Mouse (Mus musculus) MEL (cell line): ENCODE measurements around the gene Cntn5. TPM values are rescaled to one million over a fixed set of nuclear protein-coding genes. Genes with fewer than 3 reads are reported as not detected.

Experiments
- DNase-seq: peaks from one replicate; pipeline ENCODE4 v3.0.0; 2011; ENCODE audit warnings: low read depth, low spot score
- H3K27ac ChIP-seq: 2 replicates; pipeline ENCODE4 v1.5.1; 2012; ENCODE audit warnings: low read depth, mild to moderate bottlenecking, control low read depth, low read length, moderate library complexity; ENCODE audit not compliant: control insufficient read depth
- H3K27me3 ChIP-seq, 2 experiments: fragments of 150-350 bp in 1 of 2; sonication (generic) in 1 of 2; 2 replicates each; pipeline ENCODE4 v1.6.1; 2012; ENCODE audit warnings: low read length in 2 of 2, mild to moderate bottlenecking in 2 of 2, improper control_type of control experiment in 1 of 2, moderate library complexity in 1 of 2; ENCODE audit not compliant: insufficient read depth in 2 of 2, control insufficient read depth in 1 of 2
- H3K36me3 ChIP-seq, 2 experiments: 2 replicates each; pipeline ENCODE4 v1.6.1; 2012 to 2014; ENCODE audit warnings: low read length in 2 of 2, improper control_type of control experiment in 1 of 2, inconsistent platforms in 1 of 2, mild to moderate bottlenecking in 1 of 2; ENCODE audit not compliant: insufficient read depth in 2 of 2, control insufficient read depth in 1 of 2
- H3K4me1 ChIP-seq, 2 experiments: fragments of 150-350 bp in 1 of 2; sonication (generic) in 1 of 2; 2 replicates each; pipeline ENCODE4 v1.6.1; 2012; ENCODE audit warnings: low read length in 2 of 2, improper control_type of control experiment in 1 of 2, mild to moderate bottlenecking in 1 of 2; ENCODE audit not compliant: insufficient read depth in 2 of 2, control insufficient read depth in 1 of 2
- H3K4me3 ChIP-seq, 2 experiments: fragments of 150-350 bp in 1 of 2; sonication (generic) in 1 of 2; 2 replicates each; pipeline ENCODE4 v1.5.1; 2012; ENCODE audit warnings: low read depth in 2 of 2, low read length in 2 of 2, mild to moderate bottlenecking in 2 of 2, moderate library complexity in 2 of 2, control low read depth in 1 of 2, improper control_type of control experiment in 1 of 2; ENCODE audit not compliant: control insufficient read depth in 1 of 2, insufficient read depth in 1 of 2
- H3K79me2 ChIP-seq: 2 replicates; pipeline ENCODE4 v1.6.1; 2012; ENCODE audit warnings: mild to moderate bottlenecking, low read length, moderate library complexity; ENCODE audit not compliant: control insufficient read depth, poor library complexity, insufficient read depth
- H3K9ac ChIP-seq: 2 replicates; pipeline ENCODE4 v1.6.1; 2012; ENCODE audit warnings: low read depth, mild to moderate bottlenecking, control low read depth, low read length, moderate library complexity; ENCODE audit not compliant: control insufficient read depth, poor library complexity, severe bottlenecking
- H3K9me3 ChIP-seq: fragments of 150-350 bp; sonication (generic); replicated peaks from 2 replicates; pipeline ENCODE4 v1.6.1; 2012; ENCODE audit warnings: mild to moderate bottlenecking, low read length, improper control_type of control experiment, moderate library complexity; ENCODE audit not compliant: insufficient read depth
- CHD1 ChIP-seq: IDR thresholded peaks from 2 replicates; pipeline ENCODE4 v1.6.1; 2012; ENCODE audit warnings: low read depth, mild to moderate bottlenecking, inconsistent platforms, low read length, improper control_type of control experiment
- CHD2 ChIP-seq: IDR thresholded peaks from 2 replicates; pipeline ENCODE4 v1.6.1; 2011; ENCODE audit warnings: low read length, improper control_type of control experiment
- CTCF ChIP-seq, 3 experiments: IDR thresholded peaks in 2 of 3; conservative IDR thresholded peaks in 1 of 3; 2 replicates each; pipeline ENCODE4 v1.5.1; 2011 to 2012; ENCODE audit warnings: low read length in 3 of 3, low read depth in 2 of 3, mild to moderate bottlenecking in 2 of 3, improper control_type of control experiment in 1 of 3, inconsistent platforms in 1 of 3, mixed read lengths in 1 of 3, moderate library complexity in 1 of 3; ENCODE audit not compliant: control insufficient read depth in 1 of 3, insufficient read depth in 1 of 3, poor library complexity in 1 of 3, severe bottlenecking in 1 of 3
- E2F4 ChIP-seq: IDR thresholded peaks from 2 replicates; pipeline ENCODE4 v1.6.1; 2011; ENCODE audit warnings: low read depth, low read length, improper control_type of control experiment, borderline replicate concordance
- ELF1 ChIP-seq: IDR thresholded peaks from 2 replicates; pipeline ENCODE4 v1.6.1; 2014; ENCODE audit warnings: low read depth, mild to moderate bottlenecking, inconsistent platforms, low read length, improper control_type of control experiment, moderate library complexity
- EP300 ChIP-seq, 2 experiments: IDR thresholded peaks; 2 replicates each; pipeline ENCODE4 v1.6.1; 2011; ENCODE audit warnings: improper control_type of control experiment in 2 of 2, low read length in 2 of 2, low read depth in 1 of 2, mild to moderate bottlenecking in 1 of 2
- ETS1 ChIP-seq: IDR thresholded peaks from 2 replicates; pipeline ENCODE4 v1.6.1; 2012; ENCODE audit warnings: low read depth, mild to moderate bottlenecking, inconsistent platforms, low read length, improper control_type of control experiment, moderate library complexity
- GABPA ChIP-seq: IDR thresholded peaks from 2 replicates; pipeline ENCODE4 v1.6.1; 2012; ENCODE audit warnings: low read depth, mild to moderate bottlenecking, inconsistent platforms, low read length, improper control_type of control experiment, moderate library complexity
- GATA1 ChIP-seq: IDR thresholded peaks from 2 replicates; pipeline ENCODE4 v1.6.1; 2011; ENCODE audit warnings: low read depth, low read length, improper control_type of control experiment
- HCFC1 ChIP-seq: IDR thresholded peaks from 2 replicates; pipeline ENCODE4 v1.6.1; 2012; ENCODE audit warnings: low read depth, mild to moderate bottlenecking, inconsistent platforms, low read length, improper control_type of control experiment, moderate library complexity
- JUND ChIP-seq: IDR thresholded peaks from 2 replicates; pipeline ENCODE4 v1.6.1; 2011; ENCODE audit warnings: low read depth, mild to moderate bottlenecking, improper control_type of control experiment, low read length
- KAT2A ChIP-seq: conservative IDR thresholded peaks from 2 replicates; pipeline ENCODE4 v1.6.1; 2012; ENCODE audit warnings: low read depth, low read length, improper control_type of control experiment, inconsistent platforms
- MAZ ChIP-seq: IDR thresholded peaks from 2 replicates; pipeline ENCODE4 v1.6.1; 2012; ENCODE audit warnings: low read depth, mild to moderate bottlenecking, inconsistent platforms, low read length, improper control_type of control experiment
- MEF2A ChIP-seq: IDR thresholded peaks from 2 replicates; pipeline ENCODE4 v1.6.1; 2014; ENCODE audit warnings: low read depth, mild to moderate bottlenecking, inconsistent platforms, low read length, improper control_type of control experiment; ENCODE audit not compliant: poor library complexity, insufficient replicate concordance, severe bottlenecking; ENCODE audit errors: extremely low read depth
- MXI1 ChIP-seq: IDR thresholded peaks from 2 replicates; pipeline ENCODE4 v1.6.1; 2011; ENCODE audit warnings: mild to moderate bottlenecking, low read depth, low read length, improper control_type of control experiment
- MYC ChIP-seq: IDR thresholded peaks from 2 replicates; pipeline ENCODE4 v1.6.1; 2011; ENCODE audit warnings: low read depth, mild to moderate bottlenecking, low read length, improper control_type of control experiment, moderate library complexity
- NELFE ChIP-seq: IDR thresholded peaks from 2 replicates; pipeline ENCODE4 v1.6.1; 2011; ENCODE audit warnings: low read depth, low read length, improper control_type of control experiment
- NRF1 ChIP-seq: IDR thresholded peaks from 2 replicates; pipeline ENCODE4 v1.6.1; 2014; ENCODE audit warnings: low read depth, mild to moderate bottlenecking, inconsistent platforms, low read length, improper control_type of control experiment, moderate library complexity; ENCODE audit not compliant: poor library complexity, insufficient read depth, severe bottlenecking
- POLR2A ChIP-seq, 2 experiments: IDR thresholded peaks; 2 replicates each; pipeline ENCODE4 v1.6.1; 2011 to 2012; ENCODE audit warnings: low read length in 2 of 2, mild to moderate bottlenecking in 2 of 2, control low read depth in 1 of 2, improper control_type of control experiment in 1 of 2, low read depth in 1 of 2, moderate library complexity in 1 of 2; ENCODE audit not compliant: control insufficient read depth in 1 of 2, insufficient read depth in 1 of 2, poor library complexity in 1 of 2
- POLR2AphosphoS2 ChIP-seq: IDR thresholded peaks from 2 replicates; pipeline ENCODE4 v1.6.1; 2011; ENCODE audit warnings: low read length, improper control_type of control experiment
- POLR2AphosphoS5 ChIP-seq: IDR thresholded peaks from 2 replicates; pipeline ENCODE4 v1.6.1; 2012; ENCODE audit warnings: low read depth, borderline replicate concordance, mild to moderate bottlenecking, inconsistent platforms, low read length, moderate library complexity, mixed read lengths
- RAD21 ChIP-seq: IDR thresholded peaks from 2 replicates; pipeline ENCODE4 v1.6.1; 2011; ENCODE audit warnings: mild to moderate bottlenecking, low read depth, low read length, improper control_type of control experiment
- RCOR1 ChIP-seq: IDR thresholded peaks from 2 replicates; pipeline ENCODE4 v1.6.1; 2012; ENCODE audit warnings: low read depth, mild to moderate bottlenecking, inconsistent platforms, low read length, improper control_type of control experiment
- SIN3A ChIP-seq: IDR thresholded peaks from 2 replicates; pipeline ENCODE4 v1.6.1; 2012; ENCODE audit warnings: low read length, improper control_type of control experiment, inconsistent platforms
- SMC3 ChIP-seq: IDR thresholded peaks from 2 replicates; pipeline ENCODE4 v1.6.1; 2011; ENCODE audit warnings: low read depth, low read length, improper control_type of control experiment
- TBP ChIP-seq: IDR thresholded peaks from 2 replicates; pipeline ENCODE4 v1.8.0; 2011; ENCODE audit warnings: low read depth, low read length, improper control_type of control experiment
- UBTF ChIP-seq: IDR thresholded peaks from 2 replicates; pipeline ENCODE4 v1.6.1; 2012; ENCODE audit warnings: low read depth, mild to moderate bottlenecking, inconsistent platforms, low read length, improper control_type of control experiment, moderate library complexity, borderline replicate concordance; ENCODE audit not compliant: insufficient read depth
- ZC3H11A ChIP-seq: IDR thresholded peaks from 2 replicates; pipeline ENCODE4 v1.6.1; 2012; ENCODE audit warnings: low read depth, mild to moderate bottlenecking, inconsistent platforms, low read length, improper control_type of control experiment
- polyA plus RNA-seq, 2 experiments: library from polyadenylated mRNA; stranded (reverse) in 1 of 2; unstranded in 1 of 2; fragments of >175 nt in 1 of 2; fragments of >200 nt in 1 of 2; gene quantifications; 2 replicates each; pipeline versions ENCODE4 v1.2.1 to v1.2.4; 2012; ENCODE audit warnings: low replicate concordance in 2 of 2, low read depth in 1 of 2; ENCODE audit not compliant: insufficient read length in 2 of 2, insufficient read depth in 1 of 2, missing spikeins in 1 of 2
- total RNA-seq: library from RNA; depleted of rRNA; stranded (reverse); fragments of 300-350 nt; gene quantifications from 2 replicates; pipeline ENCODE4 v1.2.3, GENCODE M21; 2012

Gene Cntn5
- total and polyA plus RNA-seq, 3 experiments, result not detected

DNA sequence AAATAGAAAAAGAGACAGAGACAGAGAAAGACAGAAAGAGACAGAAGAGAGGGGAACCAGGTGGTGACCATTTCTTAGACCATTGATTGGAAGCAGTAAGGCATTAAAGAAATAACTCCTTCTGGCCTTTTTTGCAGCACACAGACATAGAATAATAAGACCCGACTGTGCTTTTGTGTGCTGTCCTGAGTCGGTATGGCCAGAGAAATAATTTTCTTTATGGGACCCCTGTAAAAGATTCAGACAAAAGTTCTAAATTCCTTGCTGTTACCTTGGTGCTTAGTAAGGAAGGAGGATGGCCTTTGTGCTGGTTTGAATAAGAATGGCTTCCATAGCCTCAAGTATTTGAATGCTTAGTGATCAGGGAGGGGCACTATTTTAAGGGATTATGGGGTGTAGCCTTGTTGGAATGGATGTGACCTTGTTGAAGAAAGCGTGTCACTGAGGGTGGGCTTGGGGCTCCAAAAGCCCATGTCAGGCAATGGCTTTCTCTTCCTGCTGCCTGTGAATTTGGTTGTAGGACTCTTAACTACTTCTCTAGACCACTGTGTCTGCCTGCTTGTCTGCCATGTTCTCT, 455.5 kb downstream of the Cntn5 start:
- no peak for TF ChIP-seq MYC
- no peak for TF ChIP-seq MAZ
- no peak for TF ChIP-seq ZC3H11A
- TF ChIP-seq SIN3A, result no peak
- no peak for TF ChIP-seq CHD2
- TF ChIP-seq KAT2A, result no peak
- TF ChIP-seq RAD21, result no peak
- TF ChIP-seq POLR2A (IDR thresholded peaks at IDR 0.05; ENCODE audit: control insufficient read depth in 1 of 2, insufficient read depth in 1 of 2, low read depth in 1 of 2, low read length in 2 of 2, poor library complexity in 1 of 2), result no peak
- TF ChIP-seq JUND, result no peak
- no peak for TF ChIP-seq POLR2AphosphoS2
- no peak for TF ChIP-seq SMC3
- TF ChIP-seq HCFC1, result no peak
- no peak for TF ChIP-seq EP300 (IDR thresholded peaks at IDR 0.05; ENCODE audit: low read depth in 1 of 2, low read length in 2 of 2)
- no peak for TF ChIP-seq POLR2AphosphoS5
- TF ChIP-seq MXI1, result no peak
- TF ChIP-seq UBTF, result no peak
- TF ChIP-seq NELFE, result no peak
- TF ChIP-seq RCOR1, result no peak
- no peak for TF ChIP-seq GATA1
- TF ChIP-seq GABPA, result no peak
- H3K36me3 ChIP-seq, result no peaks in the 10 kb centered on the region
- no peaks in the 10 kb centered on the region for H3K9me3 ChIP-seq
- H3K9ac ChIP-seq, result no peak overlapping the region
- no peak overlapping the region for H3K27ac ChIP-seq
- no peak overlapping the region for H3K4me3 ChIP-seq
- H3K27me3 ChIP-seq, result peaks cover 0 to 2% of the 10 kb centered on the region in 2 experiments; a peak in 2 of 4 replicates
- no peak for DNase-seq
- H3K4me1 ChIP-seq, result no peaks in the 10 kb centered on the region
- no peaks in the 10 kb centered on the region for H3K79me2 ChIP-seq

DNA sequence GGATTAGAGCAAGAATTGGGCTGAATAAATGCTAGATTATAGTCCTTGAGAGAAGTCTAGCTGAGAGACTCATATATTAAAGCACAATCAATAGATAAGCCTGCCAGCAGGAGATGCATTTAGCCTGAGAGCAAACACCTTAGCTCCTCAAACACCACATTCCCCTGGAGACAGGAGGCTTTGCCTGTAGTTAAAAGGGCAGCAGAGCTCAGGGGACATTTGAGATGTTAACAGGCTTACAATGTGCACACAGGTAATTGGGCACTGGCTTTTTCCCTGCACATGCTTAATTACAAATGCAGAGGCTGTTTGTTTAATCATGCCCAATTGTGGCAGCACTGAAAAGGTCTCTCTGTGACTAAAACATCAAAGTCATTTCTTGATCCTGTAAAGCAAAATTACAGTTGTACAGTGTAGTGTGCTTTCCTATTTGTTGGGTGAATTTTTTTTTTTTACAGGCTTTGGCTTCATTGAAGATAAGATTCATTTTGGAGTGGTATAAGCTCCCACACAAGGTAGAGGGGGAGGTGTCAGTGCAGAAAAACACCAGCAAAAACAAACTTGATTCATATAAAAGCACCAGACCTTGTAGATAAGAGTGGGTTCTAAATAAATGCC, 457.2 kb downstream of the Cntn5 start:
- H3K4me1 ChIP-seq, result no peaks in the 10 kb centered on the region
- no peak for TF ChIP-seq TBP
- TF ChIP-seq CTCF (IDR thresholded peaks at IDR 0.05 in 2 of 3, conservative IDR thresholded peaks at IDR 0.05 in 1 of 3; ENCODE audit: control insufficient read depth in 1 of 3, insufficient read depth in 1 of 3, low read depth in 2 of 3, low read length in 3 of 3, poor library complexity in 1 of 3, severe bottlenecking in 1 of 3), result no peak
- no peak for TF ChIP-seq MAZ
- TF ChIP-seq NRF1, result no peak
- TF ChIP-seq E2F4, result no peak
- TF ChIP-seq POLR2AphosphoS2, result no peak
- no peak for TF ChIP-seq ETS1
- TF ChIP-seq POLR2AphosphoS5, result no peak
- TF ChIP-seq CHD1, result no peak
- no peak for TF ChIP-seq ELF1
- no peak for TF ChIP-seq MEF2A
- no peak for TF ChIP-seq EP300 (IDR thresholded peaks at IDR 0.05; ENCODE audit: low read depth in 1 of 2, low read length in 2 of 2)
- DNase-seq, result no peak
- H3K79me2 ChIP-seq, result no peaks in the 10 kb centered on the region
- no peak overlapping the region for H3K27ac ChIP-seq
- no peak overlapping the region for H3K9ac ChIP-seq
- H3K36me3 ChIP-seq, result no peaks in the 10 kb centered on the region
- no peak overlapping the region for H3K4me3 ChIP-seq
- peaks cover 0 to 2% of the 10 kb centered on the region in 2 experiments; a peak in 2 of 4 replicates for H3K27me3 ChIP-seq
- no peaks in the 10 kb centered on the region for H3K9me3 ChIP-seq
